Mouse (Mus musculus) hindbrain, embryonic 11.5 days (tissue): ENCODE measurements around the gene Tfpt. TPM values are rescaled to one million over a fixed set of nuclear protein-coding genes. Genes with fewer than 3 reads are reported as not detected.
"Not testable (repeated sequence)": the region's sequence is repeated elsewhere in the genome, so short reads cannot be mapped to it uniquely, and the experiment has no call there.

Experiments
- ATAC-seq: fragments of 200-750 bp; cut with Nextera tagmentation; 2 replicates; pipeline ENCODE4 v1.8.0; 2017; ENCODE audit warnings: mild to moderate bottlenecking, moderate TSS enrichment, moderate library complexity; ENCODE audit not compliant: low FRiP score
- DNase-seq: peaks from one replicate; pipeline ENCODE4 v3.0.0-alpha.2; 2015; ENCODE audit warnings: low spot score
- H3K27ac ChIP-seq: fragments of 300-500 bp; sonication (generic); 2 replicates; pipeline ENCODE4 v1.5.1; 2014; ENCODE audit warnings: mild to moderate bottlenecking, low read depth, low read length
- H3K27me3 ChIP-seq: fragments of 300-500 bp; sonication (generic); 2 replicates; pipeline ENCODE4 v1.6.1; 2014; ENCODE audit warnings: mild to moderate bottlenecking, low read length, moderate library complexity, mixed read lengths; ENCODE audit not compliant: control insufficient read depth, insufficient read depth
- H3K36me3 ChIP-seq: fragments of 300-500 bp; sonication (generic); 2 replicates; pipeline ENCODE4 v1.6.1; 2014; ENCODE audit warnings: mild to moderate bottlenecking, low read length, moderate library complexity, mixed read lengths; ENCODE audit not compliant: control insufficient read depth, insufficient read depth
- H3K4me1 ChIP-seq: fragments of 300-500 bp; sonication (generic); replicated peaks from 2 replicates; pipeline ENCODE4 v1.6.1; 2014; ENCODE audit warnings: low read length, mixed read lengths; ENCODE audit not compliant: control insufficient read depth, insufficient read depth
- H3K4me2 ChIP-seq: fragments of 300-500 bp; sonication (generic); replicated peaks from 2 replicates; pipeline ENCODE4 v1.6.1; 2014; ENCODE audit warnings: mild to moderate bottlenecking, low read depth, low read length
- H3K4me3 ChIP-seq: fragments of 300-500 bp; sonication (generic); 2 replicates; pipeline ENCODE4 v1.5.1; 2014; ENCODE audit warnings: low read depth, low read length
- H3K9ac ChIP-seq: fragments of 300-500 bp; sonication (generic); 2 replicates; pipeline ENCODE4 v1.6.1; 2014; ENCODE audit warnings: low read depth, low read length
- H3K9me3 ChIP-seq: fragments of 300-500 bp; sonication (generic); 2 replicates; pipeline ENCODE4 v1.6.1; 2016; ENCODE audit warnings: low read length; ENCODE audit not compliant: control insufficient read depth
- WGBS: fragments of 180-500 bp; shearing (Covaris S2); extraction: QIAGEN DNeasy Blood & Tissue Kit; methylation state at CpG from one replicate; pipeline ENCODE4 v1.1.7; 2014; 5-methylcytosine and 5-hydroxymethylcytosine counted together
- polyA plus RNA-seq: library from polyadenylated mRNA; unstranded; fragments of >200 nt; fragmentation: Nextera tagmentation; extraction: Ambion mirVana; gene quantifications from 2 replicates; pipeline ENCODE4 v1.2.1, GENCODE M21; 2014

Tfpt gene
- polyA plus RNA-seq, 1 experiment from 2014 or later: 28.5 TPM

DNA sequence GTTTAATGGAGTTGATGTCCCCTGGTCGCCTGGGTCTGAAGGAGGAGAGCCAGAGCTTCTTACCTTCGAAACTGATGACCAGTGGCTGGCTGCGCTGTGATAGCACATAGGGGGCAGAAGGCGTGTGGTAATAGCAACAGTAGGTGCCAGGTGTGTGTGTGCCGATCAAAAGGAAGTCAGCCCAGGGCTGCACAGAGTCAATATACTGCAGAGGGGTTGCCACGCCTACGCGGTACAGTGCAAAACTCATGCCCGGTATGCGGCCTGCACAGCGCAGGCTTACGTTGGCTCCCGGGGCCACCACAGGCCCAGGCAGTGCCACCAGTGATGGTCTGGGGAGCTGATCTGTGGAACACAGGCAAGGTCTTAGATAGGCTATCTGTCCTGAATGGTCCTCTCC, 18.7 kb downstream of the Tfpt start:
- WGBS: 89% methylated on average over 13 of the region's 13 CpGs

DNA sequence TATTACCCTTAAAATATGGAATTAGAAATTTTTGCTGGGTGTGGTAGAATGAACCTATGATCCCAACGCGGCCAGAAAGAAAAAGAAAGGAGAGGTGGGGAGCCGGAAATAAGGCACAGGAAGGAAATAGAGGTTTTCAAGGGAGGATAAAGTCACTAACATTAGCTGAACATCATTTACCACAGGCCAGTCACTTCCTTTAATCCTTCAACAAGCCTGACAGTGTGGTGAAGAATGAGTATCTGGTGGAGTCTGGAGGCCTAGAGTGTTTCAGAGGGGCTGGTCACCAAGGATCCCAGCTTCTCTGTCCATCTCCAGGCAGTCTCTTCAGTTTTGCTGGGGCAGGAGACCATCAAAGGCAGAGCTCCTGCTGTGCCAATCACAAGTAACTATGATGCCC, 19.3 kb downstream of the Tfpt start:
- no peaks in the 10 kb centered on the region for H3K36me3 ChIP-seq
- no peaks in the 10 kb centered on the region for H3K9me3 ChIP-seq
- no peak overlapping the region for H3K4me2 ChIP-seq
- no peaks in the 10 kb centered on the region for H3K27me3 ChIP-seq
- no peak for ATAC-seq
- WGBS: 94% methylated on average over 3 of the region's 3 CpGs
- no peaks in the 10 kb centered on the region for H3K4me1 ChIP-seq
- H3K27ac ChIP-seq: no peak overlapping the region
- DNase-seq: no peak
- H3K9ac ChIP-seq: no peak overlapping the region
- H3K4me3 ChIP-seq: no peak overlapping the region

More for the DNA sequence above, 18.7 kb downstream of the Tfpt start:
- DNase-seq (no peak), ATAC-seq (no peak)
- no peak overlapping the region for H3K4me2 ChIP-seq
- no peak overlapping the region for H3K4me3 ChIP-seq
- H3K9ac ChIP-seq: no peak overlapping the region
- H3K4me1 ChIP-seq: no peaks in the 10 kb centered on the region
- no peaks in the 10 kb centered on the region for H3K36me3 ChIP-seq
- H3K27ac ChIP-seq: no peak overlapping the region
- H3K27me3 ChIP-seq: no peaks in the 10 kb centered on the region
- H3K9me3 ChIP-seq: no peaks in the 10 kb centered on the region

DNA sequence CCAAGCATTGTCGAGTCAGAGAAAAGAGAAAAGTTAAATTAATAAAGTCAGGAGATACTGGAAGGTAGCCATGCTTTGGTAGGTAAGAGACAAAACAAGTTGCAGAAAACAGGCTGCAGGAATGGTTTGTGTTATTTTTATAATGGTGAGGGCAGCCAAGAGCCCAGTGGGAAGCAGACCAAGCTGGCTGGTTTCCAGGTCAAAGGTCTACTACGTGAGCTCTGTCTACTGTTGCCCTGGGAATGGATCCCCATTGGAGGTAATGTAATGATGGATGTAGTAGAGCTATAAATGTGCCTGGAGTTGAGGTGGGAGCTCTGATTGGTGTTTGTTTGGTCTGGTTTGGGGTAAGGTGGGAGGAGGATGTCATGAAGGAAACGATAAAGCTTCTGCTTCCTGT, 20.6 kb downstream of the Tfpt start:
- H3K4me1 ChIP-seq: no peaks in the 10 kb centered on the region
- no peak overlapping the region for H3K4me2 ChIP-seq
- H3K9me3 ChIP-seq: no peaks in the 10 kb centered on the region
- 76% methylated on average over 3 of the region's 3 CpGs for WGBS
- H3K27ac ChIP-seq: no peak overlapping the region
- no peak overlapping the region for H3K4me3 ChIP-seq
- no peak overlapping the region for H3K9ac ChIP-seq
- H3K36me3 ChIP-seq: no peaks in the 10 kb centered on the region
- no peak for DNase-seq
- no peaks in the 10 kb centered on the region for H3K27me3 ChIP-seq
- ATAC-seq: no peak

DNA sequence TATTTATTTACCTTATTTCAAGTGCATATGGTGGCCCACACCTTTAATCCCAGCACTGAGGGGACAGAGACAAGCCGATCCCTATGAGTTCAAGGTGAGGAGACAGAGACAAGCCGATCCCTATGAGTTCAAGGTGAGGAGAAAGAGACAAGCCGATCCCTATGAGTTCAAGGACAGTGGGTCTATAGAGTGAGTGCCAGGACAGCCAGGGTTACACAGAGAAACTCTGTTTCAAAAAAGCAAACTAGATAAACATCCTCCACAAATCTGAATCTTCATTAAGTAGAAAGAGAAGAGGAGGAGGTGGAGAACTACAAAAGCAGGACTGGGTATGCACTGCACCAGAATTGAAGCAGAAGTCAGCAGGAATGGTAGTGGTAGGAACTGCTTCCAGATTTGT, 21.1 kb downstream of the Tfpt start:
- DNase-seq: no peak
- no peak for ATAC-seq
- Histone ChIP-seq H3K27me3 (no peaks in the 10 kb centered on the region), H3K36me3 (no peaks in the 10 kb centered on the region), H3K9me3 (no peaks in the 10 kb centered on the region), H3K4me3 (no peak overlapping the region), H3K9ac (no peak overlapping the region), H3K27ac (no peak overlapping the region), H3K4me1 (no peaks in the 10 kb centered on the region), H3K4me2 (no peak overlapping the region)
- WGBS: 87% methylated on average over 3 of the region's 3 CpGs

- no peaks in the 10 kb centered on the region for H3K27me3 ChIP-seq
- H3K9ac ChIP-seq: no peak overlapping the region
- ATAC-seq: no peak
- no peak overlapping the region for H3K4me2 ChIP-seq
- no peak for DNase-seq
- no peaks in the 10 kb centered on the region for H3K9me3 ChIP-seq
- no peaks in the 10 kb centered on the region for H3K4me1 ChIP-seq
- no peaks in the 10 kb centered on the region for H3K36me3 ChIP-seq
- WGBS: 90% methylated on average over 6 of the region's 6 CpGs
- H3K4me3 ChIP-seq: no peak overlapping the region
- H3K27ac ChIP-seq: no peak overlapping the region
Measured at GRCm38 (mm10) chr7:3607391-3607790, 22.3 kb downstream of the Tfpt start.

DNA sequence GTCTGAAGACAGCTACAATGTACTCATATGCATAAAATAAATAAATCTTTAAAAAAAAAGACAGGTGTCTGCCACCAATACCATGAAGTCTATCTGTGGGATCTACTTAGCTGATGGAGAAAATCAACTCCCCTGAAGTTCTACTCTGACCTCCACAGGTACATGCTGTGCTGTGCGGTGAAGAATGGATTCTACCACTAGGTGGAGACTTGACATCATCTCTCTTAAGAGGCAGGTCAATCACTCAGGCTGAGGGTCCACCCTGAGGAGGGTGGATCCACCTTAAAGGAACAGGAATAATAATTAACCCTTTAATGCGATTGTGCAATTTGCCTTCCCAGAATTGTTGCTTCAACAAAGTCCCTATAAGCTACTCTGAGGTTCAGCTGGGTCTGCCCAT, 22.9 kb downstream of the Tfpt start:
- Histone ChIP-seq H3K9me3 (no peaks in the 10 kb centered on the region), H3K4me2 (no peak overlapping the region), H3K27ac (no peak overlapping the region), H3K4me1 (no peaks in the 10 kb centered on the region), H3K27me3 (no peaks in the 10 kb centered on the region), H3K36me3 (no peaks in the 10 kb centered on the region), H3K9ac (no peak overlapping the region), H3K4me3 (no peak overlapping the region)
- DNase-seq (no peak), ATAC-seq (no peak)
- WGBS: 16% methylated on average over 2 of the region's 2 CpGs

- H3K9me3 ChIP-seq: no peaks in the 10 kb centered on the region
- ATAC-seq: peak; percentile 68; the same call in 1 of the 2 replicates
- H3K27me3 ChIP-seq: no peaks in the 10 kb centered on the region
- H3K4me3 ChIP-seq: no peak overlapping the region
- 18% methylated on average over 4 of the region's 4 CpGs for WGBS
- no peak overlapping the region for H3K9ac ChIP-seq
- no peaks in the 10 kb centered on the region for H3K36me3 ChIP-seq
- H3K27ac ChIP-seq: no peak overlapping the region
- peak; percentile 80 for DNase-seq
- no peak overlapping the region for H3K4me2 ChIP-seq
- H3K4me1 ChIP-seq: no peaks in the 10 kb centered on the region
Measured at GRCm38 (mm10) chr7:3601119-3601518, 28.6 kb downstream of the Tfpt start.

DNA sequence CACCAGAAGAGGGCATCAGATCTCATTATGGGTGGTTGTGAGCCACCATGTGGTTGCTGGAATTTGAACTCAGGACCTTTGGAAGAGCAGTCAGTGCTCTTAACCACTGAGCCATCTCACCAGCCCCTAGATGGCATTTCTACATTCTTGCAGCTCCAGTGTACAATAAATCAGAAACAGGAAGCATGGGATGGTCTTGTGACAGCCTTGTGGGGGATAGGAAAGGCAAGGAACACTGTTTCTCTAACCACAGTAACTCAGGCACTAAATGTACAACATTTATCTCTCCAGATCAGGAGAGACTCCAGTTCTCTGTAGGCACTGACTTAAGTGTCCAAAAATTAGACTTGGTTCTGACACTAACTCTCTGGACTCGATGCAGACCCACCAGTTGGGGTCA, 32.0 kb downstream of the Tfpt start:
- WGBS: 68% methylated on average over 1 of the region's 1 CpGs

DNA sequence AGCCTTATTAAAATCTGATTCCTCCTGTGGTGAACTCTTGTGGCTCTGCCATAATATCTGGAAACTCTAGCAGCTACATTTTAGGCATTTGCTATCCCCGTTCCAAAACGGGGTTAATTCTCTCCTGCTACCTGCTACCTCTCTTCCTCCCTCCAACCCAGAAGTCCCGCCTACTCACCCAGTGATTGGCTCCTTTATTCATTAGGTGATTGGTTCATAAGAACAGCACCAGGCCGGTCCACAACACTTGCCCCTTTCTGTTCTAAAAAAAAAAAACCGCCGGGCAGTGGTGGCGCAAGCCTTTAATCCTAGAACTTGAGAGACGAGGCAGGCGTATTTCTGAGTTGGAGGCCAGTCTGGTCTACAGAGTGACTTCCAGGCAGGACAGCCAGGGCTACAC, 34.6 kb downstream of the Tfpt start:
- Histone ChIP-seq H3K4me3 (no peak overlapping the region), H3K4me2 (no peak overlapping the region), H3K9ac (no peak overlapping the region), H3K27me3 (no peaks in the 10 kb centered on the region), H3K9me3 (no peaks in the 10 kb centered on the region), H3K4me1 (no peaks in the 10 kb centered on the region), H3K36me3 (no peaks in the 10 kb centered on the region), H3K27ac (no peak overlapping the region)
- no peak for DNase-seq
- ATAC-seq: no peak
- WGBS: 21% methylated on average over 9 of the region's 9 CpGs

More for the DNA sequence above, 32.0 kb downstream of the Tfpt start:
- H3K4me3 ChIP-seq, H3K36me3 ChIP-seq, ATAC-seq, H3K27ac ChIP-seq, H3K4me1 ChIP-seq, H3K9ac ChIP-seq, H3K9me3 ChIP-seq, H3K4me2 ChIP-seq, DNase-seq, H3K27me3 ChIP-seq: not testable (repeated sequence)
